Mouse (Mus musculus) embryonic stem cell, embryonic (primary cell): ENCODE measurements around the gene Palld.

Source experiments
- CTCF ChIA-PET, 4 experiments: fragments of 300-600 bp in 2 of 4; fragments of 350-600 bp in 2 of 4; sonication (Branson Sonifier 250); formaldehyde crosslinking; loops; one replicate each; lab custom pipeline; 2022; ENCODE audit warnings: inconsistent platforms in 2 of 4; lab: Charles Lee
- POLR2A ChIA-PET, 4 experiments: fragments of 300-600 bp in 2 of 4; fragments of 350-600 bp in 2 of 4; sonication (Branson Sonifier 250); formaldehyde crosslinking; loops; one replicate each; lab custom pipeline; 2022; ENCODE audit warnings: antibody characterized with exemption in 4 of 4, inconsistent platforms in 1 of 4; lab: Charles Lee

The Palld gene

GRCm38 (mm10) chr8:61755186-61755585 is 147.3 kb downstream of the Palld start:
- ChIA-PET POLR2A (no interaction called here), CTCF (no interaction called here)

- CTCF ChIA-PET: no interaction called here
- POLR2A ChIA-PET: no interaction called here
Measured at GRCm38 (mm10) chr8:61747070-61747469, 155.4 kb downstream of the Palld start.

GRCm38 (mm10) chr8:61745181-61745980 is 157.1 kb downstream of the Palld start:
- ChIA-PET POLR2A (interaction anchor here in 1 of 4 experiments (1.2 kb wide), 1 partner anchor 12 kb away, joined by 3 read pairs; no protein-coding TSS in a partner anchor), CTCF (no interaction called here)

- ChIA-PET POLR2A (interaction anchor here in 1 of 4 experiments (0.8 kb wide), 1 partner anchor 29 kb away, joined by 8 read pairs; no protein-coding TSS in a partner anchor), CTCF (no interaction called here)
Measured at GRCm38 (mm10) chr8:61743764-61744562, 158.5 kb downstream of the Palld start.

GRCm38 (mm10) chr8:61737465-61737864 is 165.0 kb downstream of the Palld start:
- CTCF ChIA-PET: no interaction called here
- POLR2A ChIA-PET: no interaction called here

- POLR2A ChIA-PET: no interaction called here
- CTCF ChIA-PET: no interaction called here
Measured at GRCm38 (mm10) chr8:61736739-61737243, 165.7 kb downstream of the Palld start.

GRCm38 (mm10) chr8:61736117-61736516 is 166.4 kb downstream of the Palld start:
- POLR2A ChIA-PET: no interaction called here
- CTCF ChIA-PET: no interaction called here

- CTCF ChIA-PET: interaction anchor here in 1 of 4 experiments (0.7 kb wide), 1 partner anchor 19 kb away, joined by 3 read pairs; no protein-coding TSS in a partner anchor
- POLR2A ChIA-PET: no interaction called here
Measured at GRCm38 (mm10) chr8:61734164-61734563, 168.3 kb downstream of the Palld start.

- CTCF ChIA-PET: no interaction called here
Measured at GRCm38 (mm10) chr8:61732184-61732583, 170.3 kb downstream of the Palld start.

GRCm38 (mm10) chr8:61731306-61732088 is 171.0 kb downstream of the Palld start:
- CTCF ChIA-PET: interaction anchor here in 1 of 4 experiments (0.6 kb wide), 1 partner anchor 1970 kb away, joined by 4 read pairs; no protein-coding TSS in a partner anchor

More at GRCm38 (mm10) chr8:61732184-61732583, 170.3 kb downstream of the Palld start:
- POLR2A ChIA-PET: interaction anchor here in 3 of 4 experiments (0.7 to 1.5 kb wide), 3 partner anchors 10 to 159 kb away, joined by 3 to 5 read pairs (median 4); no protein-coding TSS in a partner anchor

GRCm38 (mm10) chr8:61730669-61731068 is 171.8 kb downstream of the Palld start:
- POLR2A ChIA-PET: interaction anchor here in 1 of 4 experiments (1.0 to 1.5 kb wide), 2 partner anchors 15 to 19 kb away, joined by 3 to 4 read pairs; no protein-coding TSS in a partner anchor

More at GRCm38 (mm10) chr8:61731306-61732088, 171.0 kb downstream of the Palld start:
- POLR2A ChIA-PET: interaction anchor here in 3 of 4 experiments (0.7 to 1.5 kb wide), 5 partner anchors 9 to 159 kb away, joined by 3 to 5 read pairs (median 4); no protein-coding TSS in a partner anchor

GRCm38 (mm10) chr8:61725306-61726017 is 177.0 kb downstream of the Palld start:
- POLR2A ChIA-PET: interaction anchor here in 2 of 4 experiments (0.6 to 1.0 kb wide), 2 partner anchors 9 to 35 kb away, joined by 3 read pairs; no protein-coding TSS in a partner anchor
- CTCF ChIA-PET: no interaction called here

More at GRCm38 (mm10) chr8:61730669-61731068, 171.8 kb downstream of the Palld start:
- CTCF ChIA-PET: interaction anchor here in 1 of 4 experiments (0.6 kb wide), 1 partner anchor 1969 kb away, joined by 4 read pairs; no protein-coding TSS in a partner anchor

- CTCF ChIA-PET: interaction anchor here in 1 of 4 experiments (0.7 kb wide), 1 partner anchor 366 kb away, joined by 4 read pairs; no protein-coding TSS in a partner anchor
- POLR2A ChIA-PET: interaction anchor here in 1 of 4 experiments (1.3 kb wide), 1 partner anchor 9 kb away, joined by 4 read pairs; no protein-coding TSS in a partner anchor
Measured at GRCm38 (mm10) chr8:61722226-61722625, 180.3 kb downstream of the Palld start.

GRCm38 (mm10) chr8:61715351-61716125 is 187.0 kb downstream of the Palld start:
- CTCF ChIA-PET: interaction anchor here (0.5 to 3.1 kb wide), 7 partner anchors 15 to 175 kb away, joined by 3 to 11 read pairs (median 4); no protein-coding TSS in a partner anchor
- POLR2A ChIA-PET: interaction anchor here in 3 of 4 experiments (0.6 to 4.6 kb wide), 13 partner anchors 10 to 192 kb away, joined by 3 to 22 read pairs (median 3); no protein-coding TSS in a partner anchor

- POLR2A ChIA-PET: interaction anchor here in 3 of 4 experiments (0.6 to 4.6 kb wide), 7 partner anchors 11 to 197 kb away, joined by 3 to 22 read pairs (median 5); no protein-coding TSS in a partner anchor
- CTCF ChIA-PET: interaction anchor here in 3 of 4 experiments (0.6 to 3.1 kb wide), 3 partner anchors 160 to 330 kb away, joined by 3 to 11 read pairs (median 4); no protein-coding TSS in a partner anchor
Measured at GRCm38 (mm10) chr8:61714293-61714831, 188.1 kb downstream of the Palld start.
